Mouse (Mus musculus): Measurements from ENCODE around the gene Grxcr1.

- TF ChIP-seq GATA1 (IDR thresholded peaks at IDR 0.05; ENCODE audit: low read depth, low read length) (no peak), GABPA (IDR thresholded peaks at IDR 0.05; ENCODE audit: low read depth, low read length) (no peak), CTCF (IDR thresholded peaks at IDR 0.05 in 2 of 3, conservative IDR thresholded peaks at IDR 0.05 in 1 of 3; ENCODE audit: control insufficient read depth in 1 of 3, insufficient read depth in 1 of 3, low read depth in 2 of 3, low read length in 3 of 3, poor library complexity in 1 of 3, severe bottlenecking in 1 of 3) (no peak), RAD21 (IDR thresholded peaks at IDR 0.05; ENCODE audit: low read depth, low read length) (no peak), USF1 (IDR thresholded peaks at IDR 0.05; ENCODE audit: low read depth, low read length) (no peak), E2F4 (IDR thresholded peaks at IDR 0.05; ENCODE audit: borderline replicate concordance, low read depth, low read length) (no peak), SIN3A (IDR thresholded peaks at IDR 0.05; ENCODE audit: low read length) (no peak), NELFE (IDR thresholded peaks at IDR 0.05; ENCODE audit: low read depth, low read length) (no peak), MAX (IDR thresholded peaks at IDR 0.05; ENCODE audit: low read length) (no peak), RCOR1 (IDR thresholded peaks at IDR 0.05; ENCODE audit: low read depth, low read length) (no peak)
These were observed 41.2 kb upstream of the Grxcr1 start for GRCm38 (mm10) chr5:67990426-67990825.

Measured in MEL (cell line).